Mouse (Mus musculus) midbrain, embryonic 14.5 days (tissue): Measurements from ENCODE around the gene Frmd5. TPM values are rescaled to one million over a fixed set of nuclear protein-coding genes. Genes with fewer than 3 reads are reported as not detected.
A peak's percentile ranks its signal among the peaks of the same experiment; 100 is the strongest.

ENCODE experiments used
- ATAC-seq: fragments of 200-750 bp; cut with Nextera tagmentation; 2 replicates; pipeline ENCODE4 v1.8.0; 2017; ENCODE audit warnings: moderate number of reproducible peaks, moderate library complexity; ENCODE audit not compliant: low FRiP score, low TSS enrichment
- DNase-seq: peaks from one replicate; pipeline ENCODE4 v3.0.0-alpha.2; 2015
- H3K27ac ChIP-seq: fragments of 300-500 bp; sonication (generic); replicated peaks from 2 replicates; pipeline ENCODE4 v1.5.1; 2014; ENCODE audit warnings: mild to moderate bottlenecking, low read depth, low read length, moderate library complexity
- H3K27me3 ChIP-seq: fragments of 300-500 bp; sonication (generic); 2 replicates; pipeline ENCODE4 v1.6.1; 2014; ENCODE audit warnings: low read length, control low read depth, mixed read lengths; ENCODE audit not compliant: control insufficient read depth, insufficient read depth
- H3K36me3 ChIP-seq: fragments of 300-500 bp; sonication (generic); 2 replicates; pipeline ENCODE4 v1.6.1; 2014; ENCODE audit warnings: low read length, control low read depth; ENCODE audit not compliant: control insufficient read depth, insufficient read depth
- H3K4me1 ChIP-seq: fragments of 300-500 bp; sonication (generic); 2 replicates; pipeline ENCODE4 v1.6.1; 2014; ENCODE audit warnings: mild to moderate bottlenecking, antibody characterized with exemption, low read length, control low read depth; ENCODE audit not compliant: control insufficient read depth, insufficient read depth
- H3K4me2 ChIP-seq: fragments of 300-500 bp; sonication (generic); 2 replicates; pipeline ENCODE4 v1.6.1; 2014; ENCODE audit warnings: mild to moderate bottlenecking, low read length, moderate library complexity
- H3K4me3 ChIP-seq: fragments of 300-500 bp; sonication (generic); replicated peaks from 2 replicates; pipeline ENCODE4 v1.5.1; 2014; ENCODE audit warnings: low read depth, low read length
- H3K9ac ChIP-seq: fragments of 300-500 bp; sonication (generic); replicated peaks from 2 replicates; pipeline ENCODE4 v1.6.1; 2014; ENCODE audit warnings: mild to moderate bottlenecking, low read length, moderate library complexity
- H3K9me3 ChIP-seq: fragments of 300-500 bp; sonication (generic); 2 replicates; pipeline ENCODE4 v1.6.1; 2016; ENCODE audit warnings: low read length, control low read depth, mixed read lengths; ENCODE audit not compliant: control insufficient read depth
- WGBS: fragments of 180-500 bp; shearing (Covaris S2); extraction: QIAGEN DNeasy Blood & Tissue Kit; methylation state at CpG from one replicate; pipeline ENCODE4 v1.1.7; 2014; 5-methylcytosine and 5-hydroxymethylcytosine counted together
- polyA plus RNA-seq: library from polyadenylated mRNA; unstranded; fragments of >200 nt; fragmentation: Nextera tagmentation; extraction: Ambion mirVana; gene quantifications from 2 replicates; pipeline ENCODE4 v1.2.1, GENCODE M21; 2014

Gene Frmd5
- polyA plus RNA-seq, 1 experiment from 2014 or later, result 32.0 TPM

DNA sequence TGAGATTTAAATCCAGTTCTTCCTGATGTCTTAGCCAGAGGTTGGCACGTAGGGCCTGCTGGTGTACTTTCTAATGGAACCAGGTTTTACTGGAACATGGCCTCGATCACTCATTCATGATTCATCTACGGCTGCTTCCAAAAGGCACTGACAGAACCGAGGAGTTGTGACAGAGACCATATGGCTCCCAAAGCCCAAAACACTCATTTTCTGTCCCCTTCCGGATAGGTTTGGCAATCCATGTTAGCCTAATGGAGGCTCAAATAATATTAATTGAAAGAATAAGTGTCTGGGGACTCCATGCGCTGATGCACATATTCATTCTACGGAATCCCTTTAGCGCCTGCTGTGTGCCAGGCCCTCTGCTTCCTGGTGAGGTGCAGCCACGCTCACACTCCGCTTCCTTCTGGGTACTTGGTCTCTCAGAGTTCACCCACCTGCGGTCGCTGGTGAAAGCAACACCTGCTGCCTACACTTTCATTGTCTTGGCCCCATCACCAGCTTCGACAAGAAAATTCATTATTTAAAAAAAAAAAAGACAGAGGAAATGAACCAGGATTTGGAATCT lies 224.0 kb downstream of the Frmd5 start:
- no peak overlapping the region for H3K4me3 ChIP-seq
- H3K36me3 ChIP-seq, result peaks cover 16% of the 10 kb centered on the region; the same call in 1 of the 2 replicates
- WGBS, result 68% methylated on average over 13 of the region's 13 CpGs
- no peak overlapping the region for H3K9ac ChIP-seq
- ATAC-seq (no peak), DNase-seq (no peak)
- peaks cover under 1% of the 10 kb centered on the region; the same call in 1 of the 2 replicates for H3K4me1 ChIP-seq
- no peak overlapping the region for H3K27ac ChIP-seq
- no peaks in the 10 kb centered on the region for H3K27me3 ChIP-seq
- H3K9me3 ChIP-seq, result no peaks in the 10 kb centered on the region
- no peak overlapping the region for H3K4me2 ChIP-seq

DNA sequence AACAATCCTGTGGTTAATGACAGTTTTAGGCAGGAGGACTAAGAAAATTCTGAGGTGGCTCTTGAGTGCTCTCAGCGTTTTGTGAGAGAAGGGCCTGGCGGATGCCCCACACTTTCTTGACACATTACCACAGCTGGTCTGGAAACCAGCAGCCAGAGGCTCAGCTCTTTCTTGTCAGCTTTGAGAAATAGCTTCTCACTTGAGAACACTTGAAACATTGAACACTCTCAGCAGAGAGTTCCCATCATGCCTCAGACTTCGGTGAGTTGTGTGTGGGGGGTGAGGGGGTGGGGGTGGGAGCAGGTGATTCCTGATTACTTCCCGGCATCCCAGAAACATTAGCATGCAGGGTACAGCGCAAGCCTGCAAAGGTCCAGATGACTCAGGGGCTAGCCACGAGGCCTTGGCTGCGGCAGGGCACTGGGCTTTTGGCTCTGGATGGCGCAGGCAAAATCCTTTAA lies 231.1 kb downstream of the Frmd5 start:
- H3K27ac ChIP-seq, result no peak overlapping the region
- no peaks in the 10 kb centered on the region for H3K9me3 ChIP-seq
- H3K9ac ChIP-seq, result no peak overlapping the region
- H3K27me3 ChIP-seq, result no peaks in the 10 kb centered on the region
- no peaks in the 10 kb centered on the region for H3K4me1 ChIP-seq
- H3K4me3 ChIP-seq, result no peak overlapping the region
- ATAC-seq (no peak), DNase-seq (no peak)
- H3K4me2 ChIP-seq, result no peak overlapping the region
- peaks cover 20% of the 10 kb centered on the region for H3K36me3 ChIP-seq
- 70% methylated on average over 8 of the region's 8 CpGs for WGBS

DNA sequence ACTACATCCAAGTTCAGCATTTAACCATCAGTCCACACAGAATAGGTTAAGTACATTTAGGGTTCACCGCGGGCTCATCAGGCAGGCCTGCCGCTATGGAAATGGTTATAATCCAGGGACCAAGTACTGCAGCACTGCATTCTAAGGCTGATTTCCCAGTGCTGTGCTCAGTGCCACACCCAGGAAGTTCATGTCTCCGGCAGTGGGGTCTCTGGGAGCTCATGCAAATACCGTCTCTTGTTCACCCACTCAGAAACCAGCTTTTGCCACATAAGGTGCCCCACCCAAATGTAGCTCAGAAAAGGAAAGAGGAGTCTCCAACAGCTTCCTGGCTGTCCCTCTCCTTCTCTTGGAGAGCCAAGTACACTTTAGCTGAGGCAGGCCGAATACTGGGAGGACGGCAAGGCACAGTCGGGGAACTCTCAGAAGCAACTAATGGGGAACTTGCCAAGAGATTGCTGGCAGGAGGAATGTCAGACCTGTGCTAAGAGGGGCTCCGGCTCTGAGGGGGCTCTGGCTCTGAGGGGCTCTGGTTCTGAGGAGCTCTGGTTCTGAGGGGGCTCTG lies 232.7 kb downstream of the Frmd5 start:
- no peak overlapping the region for H3K4me2 ChIP-seq
- H3K4me1 ChIP-seq, result no peaks in the 10 kb centered on the region
- DNase-seq (no peak), ATAC-seq (no peak)
- no peak overlapping the region for H3K27ac ChIP-seq
- 84% methylated on average over 9 of the region's 9 CpGs for WGBS
- no peaks in the 10 kb centered on the region for H3K9me3 ChIP-seq
- H3K36me3 ChIP-seq, result peaks cover 24% of the 10 kb centered on the region
- no peak overlapping the region for H3K4me3 ChIP-seq
- no peak overlapping the region for H3K9ac ChIP-seq
- H3K27me3 ChIP-seq, result no peaks in the 10 kb centered on the region

DNA sequence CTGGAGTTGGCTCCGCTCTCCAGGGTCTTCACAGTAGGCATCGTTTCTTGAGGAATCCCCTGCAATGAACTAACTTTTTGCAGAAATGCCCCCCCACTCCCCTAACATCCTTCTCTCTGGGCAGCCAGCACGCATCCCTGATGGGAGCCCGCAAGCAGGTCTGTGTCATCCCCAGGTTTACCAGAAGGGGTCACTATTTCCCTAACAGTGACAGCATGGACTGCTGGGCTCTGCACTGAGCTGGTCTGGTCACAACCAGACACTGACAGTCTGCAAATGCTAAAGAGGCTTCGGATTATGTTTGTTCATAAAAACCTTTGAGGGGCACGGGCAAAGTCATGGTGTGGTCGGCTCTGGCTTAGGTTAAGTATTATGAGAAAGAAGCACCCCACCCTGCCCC lies 235.1 kb downstream of the Frmd5 start:
- ATAC-seq, result peak; percentile 72
- WGBS, result 23% methylated on average over 7 of the region's 7 CpGs
- no peak overlapping the region for H3K27ac ChIP-seq

DNA sequence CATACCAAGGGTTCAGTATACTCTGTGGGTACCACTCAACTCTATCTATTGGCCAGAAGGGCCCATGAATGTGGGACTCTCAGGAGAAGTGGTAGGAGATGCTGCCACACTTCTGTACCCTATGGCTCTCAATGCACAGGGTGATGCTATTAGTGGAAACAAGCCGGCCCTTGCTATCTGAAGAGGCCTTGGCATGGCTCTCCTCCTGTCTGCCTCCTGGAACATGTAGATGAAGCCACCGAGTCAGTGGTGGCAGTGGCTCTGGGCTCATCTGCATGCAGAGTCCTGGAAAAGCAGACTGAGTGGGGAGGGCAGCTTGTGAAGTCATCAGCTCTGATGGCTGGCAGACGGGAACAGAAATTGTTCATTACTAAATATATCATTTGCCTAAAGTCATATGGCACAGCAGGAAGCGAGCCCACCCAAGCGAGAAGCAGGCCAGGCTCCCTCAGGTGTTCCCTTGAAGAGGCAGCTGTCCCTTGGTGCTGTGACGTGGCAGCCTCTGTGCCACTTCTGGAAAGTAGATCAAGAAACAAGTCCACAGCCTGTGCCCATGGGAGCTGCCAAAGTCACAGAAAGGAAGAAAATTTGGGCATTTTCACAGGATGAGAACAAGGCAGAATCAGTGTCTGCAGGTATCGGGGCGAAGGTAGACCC lies 235.8 kb downstream of the Frmd5 start:
- no peak overlapping the region for H3K4me3 ChIP-seq
- H3K36me3 ChIP-seq, result peaks cover 39% of the 10 kb centered on the region
- no peaks in the 10 kb centered on the region for H3K9me3 ChIP-seq
- WGBS, result 79% methylated on average over 8 of the region's 8 CpGs
- ATAC-seq, result no peak
- H3K27me3 ChIP-seq, result no peaks in the 10 kb centered on the region
- no peak overlapping the region for H3K9ac ChIP-seq
- no peaks in the 10 kb centered on the region for H3K4me1 ChIP-seq
- DNase-seq, result no peak
- H3K27ac ChIP-seq, result no peak overlapping the region
- no peak overlapping the region for H3K4me2 ChIP-seq

More for the DNA sequence above, 235.1 kb downstream of the Frmd5 start:
- Histone ChIP-seq H3K27me3 (no peaks in the 10 kb centered on the region), H3K4me1 (no peaks in the 10 kb centered on the region), H3K4me2 (no peak overlapping the region), H3K4me3 (no peak overlapping the region), H3K9me3 (no peaks in the 10 kb centered on the region), H3K36me3 (peaks cover 39% of the 10 kb centered on the region), H3K9ac (no peak overlapping the region)
- DNase-seq, result peak; percentile 94

DNA sequence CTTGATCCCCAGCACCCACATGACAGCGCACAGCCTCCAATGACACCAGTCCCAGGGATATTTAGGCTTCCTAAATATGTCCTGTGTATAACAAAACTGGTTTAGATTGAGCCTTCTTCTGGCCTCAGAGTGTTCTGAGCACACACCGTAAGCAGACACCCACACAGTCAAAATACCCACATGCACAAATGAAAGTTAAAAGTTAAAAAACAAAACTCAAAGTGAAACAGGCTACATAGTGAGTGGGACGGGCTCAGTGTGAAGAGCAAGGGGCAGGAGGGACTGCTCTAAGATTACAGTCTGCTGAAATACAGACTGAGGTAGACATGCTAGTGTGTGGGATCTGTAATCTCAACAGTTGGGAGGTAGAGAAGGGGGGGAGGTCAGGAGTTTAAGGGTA lies 236.8 kb downstream of the Frmd5 start:
- DNase-seq (no peak), ATAC-seq (no peak)
- WGBS, result 96% methylated on average over 3 of the region's 3 CpGs

DNA sequence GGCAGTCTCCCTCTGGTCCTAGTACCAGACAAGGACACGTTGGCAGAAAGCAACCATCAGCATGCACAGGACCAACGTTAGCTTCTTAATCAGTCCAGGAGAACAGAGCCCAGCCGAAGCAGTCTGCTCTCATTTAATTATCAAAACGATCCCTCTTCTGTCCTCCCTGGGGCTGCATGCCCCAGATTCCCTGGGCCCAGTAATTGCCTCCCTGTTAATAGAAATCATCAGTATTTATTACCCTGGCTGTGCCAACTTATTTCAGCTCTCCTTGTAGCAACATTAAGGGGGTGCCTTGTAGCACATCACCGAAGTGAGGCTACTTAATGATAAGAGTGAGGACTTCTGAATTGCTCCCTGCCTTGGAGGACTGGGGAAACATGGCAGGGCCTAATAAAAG lies 241.0 kb downstream of the Frmd5 start:
- ATAC-seq, result no peak
- DNase-seq, result no peak
- H3K9me3 ChIP-seq, result no peaks in the 10 kb centered on the region
- H3K4me2 ChIP-seq, result no peak overlapping the region
- 75% methylated on average over 5 of the region's 5 CpGs for WGBS
- no peak overlapping the region for H3K9ac ChIP-seq
- H3K27me3 ChIP-seq, result no peaks in the 10 kb centered on the region
- H3K4me1 ChIP-seq, result no peaks in the 10 kb centered on the region
- H3K27ac ChIP-seq, result no peak overlapping the region
- no peak overlapping the region for H3K4me3 ChIP-seq
- H3K36me3 ChIP-seq, result peaks cover 31% of the 10 kb centered on the region

More for the DNA sequence above, 236.8 kb downstream of the Frmd5 start:
- peaks cover 34% of the 10 kb centered on the region for H3K36me3 ChIP-seq
- H3K9me3 ChIP-seq, result no peaks in the 10 kb centered on the region
- H3K27me3 ChIP-seq, result no peaks in the 10 kb centered on the region
- no peak overlapping the region for H3K27ac ChIP-seq
- no peak overlapping the region for H3K9ac ChIP-seq
- no peak overlapping the region for H3K4me3 ChIP-seq
- no peaks in the 10 kb centered on the region for H3K4me1 ChIP-seq
- no peak overlapping the region for H3K4me2 ChIP-seq

DNA sequence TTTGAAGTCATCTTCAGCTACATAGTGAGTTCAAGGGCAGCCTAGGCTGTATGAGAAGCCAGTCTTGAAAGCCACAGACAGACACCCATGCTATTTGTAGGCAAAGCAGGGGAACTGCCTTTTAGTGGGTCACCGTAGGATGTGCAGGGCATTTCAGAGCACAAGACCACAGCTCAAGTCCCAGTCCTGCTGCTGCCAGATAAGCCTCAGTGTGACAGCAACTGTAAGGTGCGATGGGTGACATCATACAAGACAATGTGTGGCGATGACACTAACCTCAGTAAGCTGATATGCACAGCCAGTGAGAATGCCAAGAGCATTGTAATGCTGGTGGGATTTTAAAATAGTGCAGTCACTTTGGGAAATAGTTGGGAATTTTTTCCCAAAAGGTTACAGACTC lies 243.8 kb downstream of the Frmd5 start:
- Histone ChIP-seq H3K36me3 (peaks cover 28% of the 10 kb centered on the region), H3K27me3 (no peaks in the 10 kb centered on the region), H3K9me3 (no peaks in the 10 kb centered on the region), H3K9ac (no peak overlapping the region), H3K4me2 (no peak overlapping the region), H3K4me3 (no peak overlapping the region), H3K4me1 (no peaks in the 10 kb centered on the region), H3K27ac (no peak overlapping the region)
- no peak for DNase-seq
- 91% methylated on average over 3 of the region's 3 CpGs for WGBS
- ATAC-seq, result no peak

DNA sequence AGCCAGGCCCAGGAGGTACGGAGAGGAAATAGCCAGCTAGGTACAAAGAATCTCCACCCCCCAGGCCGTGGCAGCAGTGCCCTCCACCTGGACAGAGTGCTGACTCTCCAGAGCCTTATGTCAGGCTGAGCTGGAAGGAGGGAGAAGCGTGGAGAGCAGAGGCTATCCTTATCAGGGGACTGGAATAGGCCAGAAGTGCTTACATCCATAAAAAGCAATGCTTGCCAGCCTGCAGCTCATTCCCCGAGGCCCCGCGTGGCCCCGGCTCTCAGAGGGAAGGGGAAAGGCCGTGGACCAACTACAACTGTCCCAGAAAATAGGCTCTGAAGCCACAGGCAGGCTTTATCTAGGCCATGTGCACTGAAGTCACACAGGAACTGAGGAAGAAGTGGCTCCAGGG lies 255.6 kb downstream of the Frmd5 start:
- no peak overlapping the region for H3K4me3 ChIP-seq
- no peaks in the 10 kb centered on the region for H3K9me3 ChIP-seq
- ATAC-seq, result no peak
- no peak overlapping the region for H3K9ac ChIP-seq
- H3K4me1 ChIP-seq, result no peaks in the 10 kb centered on the region
- H3K4me2 ChIP-seq, result no peak overlapping the region
- no peak for DNase-seq
- H3K27me3 ChIP-seq, result no peaks in the 10 kb centered on the region
- 91% methylated on average over 8 of the region's 8 CpGs for WGBS
- H3K27ac ChIP-seq, result no peak overlapping the region
- H3K36me3 ChIP-seq, result peaks cover 78% of the 10 kb centered on the region
